In the genomic region with DNA sequence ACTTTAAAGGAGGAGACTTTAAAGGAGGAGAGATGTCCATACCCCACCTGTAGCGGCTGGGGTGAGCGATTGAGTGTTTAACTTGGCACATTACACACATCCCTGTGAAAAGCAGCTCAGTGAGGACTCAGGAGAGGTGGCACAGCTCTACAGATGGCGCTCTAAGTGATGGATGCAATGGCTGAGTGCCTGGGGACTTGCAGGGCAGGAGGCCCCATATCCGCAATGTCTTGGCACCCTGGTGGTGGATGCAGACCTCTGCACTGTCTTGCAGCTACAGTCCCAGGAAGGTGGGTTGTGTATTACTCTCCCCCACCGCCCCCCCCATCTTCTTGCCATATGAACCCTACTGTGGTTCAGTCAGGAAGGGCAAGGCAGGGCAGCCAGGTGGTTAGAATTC, we compare ENCODE assay signal across 10 mouse cellular contexts. TPM values are rescaled to one million over a fixed set of nuclear protein-coding genes. Genes with fewer than 3 reads are reported as not detected.
A peak's percentile ranks its signal among the peaks of the same experiment; 100 is the strongest.
DNase-seq lines count a peak whose midpoint lies in the region; ATAC-seq lines count a peak whose summit lies in the region.
"Had no signal": no experiment of that assay in that cellular context is flagged by ENCODE, and none has a peak within 500 bp of the region (broad histone marks: within the 10 kb centered on the region; RNA-seq: fewer than 3 reads in every experiment).

No protein-coding gene starts in this region.

- no peaks in the 10 kb centered on the region for H3K9me3 ChIP-seq in forebrain, embryonic 14.5 days (replicated peaks; ENCODE audit: control insufficient read depth, low read length)
- H3K9me3 ChIP-seq in forebrain, embryonic 11.5 days (ENCODE audit: control insufficient read depth, low read length): no peaks in the 10 kb centered on the region
- H3K9me3 ChIP-seq in hindbrain, embryonic 12.5 days (replicated peaks): no peaks in the 10 kb centered on the region

- DNase-seq in forebrain, embryonic 14.5 days (ENCODE audit: low spot score): peak; percentile 4
- DNase-seq in forebrain, embryonic 11.5 days (ENCODE audit: low spot score): no peak
- DNase-seq in CD4-positive, CD25-positive, alpha-beta regulatory T cell, adult 2 months (ENCODE audit: low read depth, low spot score): peak; percentile 66
- peak; percentile 55 for DNase-seq in induced T-regulatory cell, adult 2 months (ENCODE audit: low read depth)
- no peak for DNase-seq in left cerebral cortex, adult 9 months (ENCODE audit: low spot score in 2 of 2)
- no peak for DNase-seq in frontal cortex, postnatal 25 days (ENCODE audit: low spot score in 2 of 2)

- H3K4me1 ChIP-seq in forebrain, embryonic 14.5 days (ENCODE audit: control insufficient read depth, insufficient read depth, low read length): no peaks in the 10 kb centered on the region; the same call in 1 of the 2 replicates
- H3K4me1 ChIP-seq in forebrain, embryonic 11.5 days (replicated peaks; ENCODE audit: control insufficient read depth, insufficient read depth, low read length): peaks cover under 1% of the 10 kb centered on the region; the same call in 1 of the 2 replicates
- H3K4me1 ChIP-seq in hindbrain, embryonic 12.5 days: peaks cover 5% of the 10 kb centered on the region

- H3K4me2 ChIP-seq in forebrain, embryonic 14.5 days (ENCODE audit: low read length): no peak overlapping the region
- H3K4me2 ChIP-seq in forebrain, embryonic 11.5 days (ENCODE audit: low read depth, low read length, severe bottlenecking): no peak overlapping the region
- no peak overlapping the region for H3K4me2 ChIP-seq in hindbrain, embryonic 12.5 days (replicated peaks)

- peaks cover 30% of the 10 kb centered on the region for H3K36me3 ChIP-seq in forebrain, embryonic 14.5 days (ENCODE audit: control insufficient read depth, insufficient read depth, low read length)
- H3K36me3 ChIP-seq in forebrain, embryonic 11.5 days (ENCODE audit: control insufficient read depth, insufficient read depth, low read length): no peaks in the 10 kb centered on the region
- H3K36me3 ChIP-seq in hindbrain, embryonic 12.5 days: peaks cover 40% of the 10 kb centered on the region

- 33% methylated on average over 5 of the region's 5 CpGs for WGBS in forebrain, embryonic 14.5 days
- 39% methylated on average over 5 of the region's 5 CpGs for WGBS in forebrain, embryonic 11.5 days
- 42% methylated on average over 5 of the region's 5 CpGs for WGBS in hindbrain, embryonic 12.5 days

- H3K27ac ChIP-seq in forebrain, embryonic 14.5 days (ENCODE audit: low read depth, low read length): no peak overlapping the region
- no peak overlapping the region for H3K27ac ChIP-seq in forebrain, embryonic 11.5 days (ENCODE audit: low read depth, low read length)
- H3K27ac ChIP-seq in hindbrain, embryonic 12.5 days: no peak overlapping the region

- no peak overlapping the region for H3K4me3 ChIP-seq in forebrain, embryonic 14.5 days (ENCODE audit: low read depth, low read length)
- H3K4me3 ChIP-seq in forebrain, embryonic 11.5 days (ENCODE audit: low read depth, low read length): no peak overlapping the region
- no peak overlapping the region for H3K4me3 ChIP-seq in hindbrain, embryonic 12.5 days

- H3K9ac ChIP-seq in forebrain, embryonic 14.5 days (ENCODE audit: low read length): no peak overlapping the region
- no peak overlapping the region for H3K9ac ChIP-seq in forebrain, embryonic 11.5 days (ENCODE audit: low read length)
- no peak overlapping the region for H3K9ac ChIP-seq in hindbrain, embryonic 12.5 days

- no peak for ATAC-seq in forebrain, embryonic 14.5 days
- no peak for ATAC-seq in forebrain, embryonic 11.5 days (replicated peaks; ENCODE audit: low FRiP score)
- ATAC-seq in megakaryocyte, adult 5-6 weeks (ENCODE audit: poor library complexity, severe bottlenecking): peak; percentile 51; the same call in 1 of the 2 replicates
- ATAC-seq in hindbrain, embryonic 12.5 days (ENCODE audit: low FRiP score): no peak
- ATAC-seq: forebrain, embryonic 16.5 days had no signal

- no peaks in the 10 kb centered on the region for H3K27me3 ChIP-seq in forebrain, embryonic 14.5 days (replicated peaks; ENCODE audit: control insufficient read depth, insufficient read depth, low read length)
- no peaks in the 10 kb centered on the region for H3K27me3 ChIP-seq in forebrain, embryonic 11.5 days (ENCODE audit: control insufficient read depth, insufficient read depth, low read length)
- H3K27me3 ChIP-seq in hindbrain, embryonic 12.5 days: no peaks in the 10 kb centered on the region; the same call in 1 of the 2 replicates

RNA-seq across cellular contexts. Expression of a gene that starts 5.4 kb away (rescaled TPM):
- 4.0 and 4.1 TPM in 2 replicates for polyA plus RNA-seq in forebrain, embryonic 14.5 days (2014; fragmentation: Nextera tagmentation; extraction: Ambion mirVana)
- polyA plus RNA-seq in forebrain, embryonic 11.5 days (2014; fragmentation: Nextera tagmentation; extraction: Ambion mirVana): 5.5 and 5.9 TPM in 2 replicates
- 0.18 and 2.1 TPM in 2 replicates for total RNA-seq in megakaryocyte, adult 5-6 weeks (2015)
- total RNA-seq in megakaryocyte, adult 5-6 weeks (2017): 0.44 and 1.2 TPM in 2 replicates
- 4.8 and 6.0 TPM in 2 replicates for polyA plus RNA-seq in hindbrain, embryonic 12.5 days (2016; fragmentation: Nextera tagmentation; extraction: Ambion mirVana)

RNA-seq across cellular contexts. Expression of a gene that starts 6.4 kb away (rescaled TPM):
- polyA plus RNA-seq in forebrain, embryonic 14.5 days (2014; fragmentation: Nextera tagmentation; extraction: Ambion mirVana): 77.9 and 102 TPM in 2 replicates
- polyA plus RNA-seq in forebrain, embryonic 11.5 days (2014; fragmentation: Nextera tagmentation; extraction: Ambion mirVana): 96.1 and 102 TPM in 2 replicates
- total RNA-seq in megakaryocyte, adult 5-6 weeks (2015): 23.4 and 32.3 TPM in 2 replicates
- 15.5 and 19.8 TPM in 2 replicates for total RNA-seq in megakaryocyte, adult 5-6 weeks (2017)
- polyA plus RNA-seq in hindbrain, embryonic 12.5 days (2016; fragmentation: Nextera tagmentation; extraction: Ambion mirVana): 106 and 116 TPM in 2 replicates

RNA-seq across cellular contexts. Expression of a gene that starts 13.3 kb away (rescaled TPM):
- polyA plus RNA-seq in forebrain, embryonic 14.5 days (2014; fragmentation: Nextera tagmentation; extraction: Ambion mirVana): not detected in 2 replicates
- polyA plus RNA-seq in forebrain, embryonic 11.5 days (2014; fragmentation: Nextera tagmentation; extraction: Ambion mirVana): not detected in 2 replicates
- total RNA-seq in megakaryocyte, adult 5-6 weeks (2015): not detected in 2 replicates
- total RNA-seq in megakaryocyte, adult 5-6 weeks (2017): not detected in 2 replicates
- polyA plus RNA-seq in hindbrain, embryonic 12.5 days (2016; fragmentation: Nextera tagmentation; extraction: Ambion mirVana): not detected in 2 replicates
- polyA plus RNA-seq: forebrain, embryonic 16.5 days; liver, embryonic 16.5 days had no signal

RNA-seq across cellular contexts. Expression of a gene that starts 37.1 kb away (rescaled TPM):
- 170 and 301 TPM in 2 replicates for polyA plus RNA-seq in forebrain, embryonic 14.5 days (2014; fragmentation: Nextera tagmentation; extraction: Ambion mirVana)
- 0.69 and 0.73 TPM in 2 replicates for polyA plus RNA-seq in forebrain, embryonic 11.5 days (2014; fragmentation: Nextera tagmentation; extraction: Ambion mirVana)
- total RNA-seq in megakaryocyte, adult 5-6 weeks (2015): not detected in 2 replicates
- total RNA-seq in megakaryocyte, adult 5-6 weeks (2017): not detected in 2 replicates
- polyA plus RNA-seq in hindbrain, embryonic 12.5 days (2016; fragmentation: Nextera tagmentation; extraction: Ambion mirVana): 2.8 and 3.0 TPM in 2 replicates

RNA-seq across cellular contexts. Expression of a gene that starts 39.8 kb away (rescaled TPM):
- 26.7 and 29.4 TPM in 2 replicates for polyA plus RNA-seq in forebrain, embryonic 14.5 days (2014; fragmentation: Nextera tagmentation; extraction: Ambion mirVana)
- 37.2 and 40.1 TPM in 2 replicates for polyA plus RNA-seq in forebrain, embryonic 11.5 days (2014; fragmentation: Nextera tagmentation; extraction: Ambion mirVana)
- 9.1 and 9.4 TPM in 2 replicates for total RNA-seq in megakaryocyte, adult 5-6 weeks (2015)
- total RNA-seq in megakaryocyte, adult 5-6 weeks (2017): 12.6 and 15.3 TPM in 2 replicates
- polyA plus RNA-seq in hindbrain, embryonic 12.5 days (2016; fragmentation: Nextera tagmentation; extraction: Ambion mirVana): 25.7 and 29.6 TPM in 2 replicates

Comparison
In these comparisons a context has a peak if more than half of its experiments do, and no peak if none do; other contexts are left out.
1. DNase-seq: peak in forebrain, embryonic 14.5 days (single experiment), CD4-positive, CD25-positive, alpha-beta regulatory T cell, adult 2 months (single experiment) and induced T-regulatory cell, adult 2 months (single experiment); none in forebrain, embryonic 11.5 days (single experiment), left cerebral cortex, adult 9 months (0 of 2) and frontal cortex, postnatal 25 days (0 of 2).